In genomic region chr2:165949719-165950118, GRCm38 (mm10) we compare ENCODE assay signal across 12 mouse cellular contexts. TPM values are rescaled to one million over a fixed set of nuclear protein-coding genes. Genes with fewer than 3 reads are reported as not detected.
DNase-seq lines count a peak whose midpoint lies in the region; ATAC-seq and TF ChIP-seq lines count a peak whose summit lies in the region.
"Had no signal": no experiment of that assay in that cellular context is flagged by ENCODE, and none has a peak within 500 bp of the region (broad histone marks: within the 10 kb centered on the region; RNA-seq: fewer than 3 reads in every experiment).

No protein-coding gene starts in this region.

- DNase-seq in midbrain, embryonic 11.5 days (ENCODE audit: low spot score, missing footprints): peak; percentile 56
- DNase-seq in thymus, postnatal 4 days: peak; percentile 72
- no peak for DNase-seq in urinary bladder, postnatal 4 days (ENCODE audit: low spot score in 2 of 2)
- DNase-seq in frontal cortex, postnatal 14 days (ENCODE audit: low spot score in 2 of 2): no peak
- DNase-seq: cerebellum, adult 11-12 months; kidney, adult 8-10 months had no signal

- WGBS in midbrain, embryonic 11.5 days: 59% methylated on average over 3 of the region's 3 CpGs
- WGBS in midbrain, embryonic 16.5 days: 65% methylated on average over 3 of the region's 3 CpGs
- WGBS in bone marrow, adult 2 months: 4% methylated on average over 3 of the region's 3 CpGs

- no peaks in the 10 kb centered on the region for H3K4me1 ChIP-seq in midbrain, embryonic 11.5 days (ENCODE audit: control insufficient read depth, insufficient read depth, low read length)
- no peaks in the 10 kb centered on the region for H3K4me1 ChIP-seq in midbrain, embryonic 16.5 days (ENCODE audit: control insufficient read depth, insufficient read depth, low read length)
- H3K4me1 ChIP-seq in bone marrow, adult 2 months (ENCODE audit: control insufficient read depth, insufficient read depth, low read length): peaks cover 10% of the 10 kb centered on the region

- no peak overlapping the region for H3K27ac ChIP-seq in midbrain, embryonic 11.5 days (ENCODE audit: low read depth, low read length)
- no peak overlapping the region for H3K27ac ChIP-seq in midbrain, embryonic 16.5 days (ENCODE audit: low read length)
- 0 out of 2 replicates have a peak overlapping the region, but pooled peaks have one; percentile 30 for H3K27ac ChIP-seq in bone marrow, adult 2 months (ENCODE audit: control insufficient read depth, insufficient read depth, low read depth, low read length, poor library complexity)
- H3K27ac ChIP-seq: forebrain, embryonic 10.5 days; hindbrain, embryonic 12.5 days; limb, embryonic 13.5 days had no signal

- no peak for TF ChIP-seq CTCF in bone marrow, adult 2 months (IDR thresholded peaks at IDR 0.05; ENCODE audit: control insufficient read depth, insufficient read depth, low read length)

- no peak for TF ChIP-seq POLR2A in bone marrow, adult 2 months (IDR thresholded peaks at IDR 0.05; ENCODE audit: borderline replicate concordance, control insufficient read depth, low read depth, low read length)

- H3K27me3 ChIP-seq in midbrain, embryonic 11.5 days (ENCODE audit: control insufficient read depth, insufficient read depth, low read length): no peaks in the 10 kb centered on the region
- H3K27me3 ChIP-seq in midbrain, embryonic 16.5 days (ENCODE audit: control insufficient read depth, insufficient read depth, low read depth, low read length): no peaks in the 10 kb centered on the region
- H3K27me3 ChIP-seq: hindbrain, embryonic 12.5 days; limb, embryonic 13.5 days had no signal

- no peaks in the 10 kb centered on the region for H3K36me3 ChIP-seq in midbrain, embryonic 11.5 days (ENCODE audit: control insufficient read depth, insufficient read depth, low read length)
- H3K36me3 ChIP-seq in midbrain, embryonic 16.5 days (ENCODE audit: control insufficient read depth, insufficient read depth, low read length): no peaks in the 10 kb centered on the region
- H3K36me3 ChIP-seq: forebrain, embryonic 10.5 days; hindbrain, embryonic 12.5 days; limb, embryonic 13.5 days had no signal

- H3K4me3 ChIP-seq in midbrain, embryonic 11.5 days (ENCODE audit: low read depth, low read length): no peak overlapping the region
- no peak overlapping the region for H3K4me3 ChIP-seq in midbrain, embryonic 16.5 days (ENCODE audit: low read depth, low read length)
- H3K4me3 ChIP-seq in bone marrow, adult 2 months (replicated peaks; ENCODE audit: control insufficient read depth, low read depth, low read length): no peak overlapping the region
- H3K4me3 ChIP-seq: forebrain, embryonic 10.5 days; hindbrain, embryonic 12.5 days; limb, embryonic 13.5 days had no signal

- no peak overlapping the region for H3K9ac ChIP-seq in midbrain, embryonic 11.5 days (ENCODE audit: low read length)
- no peak overlapping the region for H3K9ac ChIP-seq in midbrain, embryonic 16.5 days (ENCODE audit: low read depth, low read length)
- H3K9ac ChIP-seq: hindbrain, embryonic 12.5 days; limb, embryonic 13.5 days had no signal

- no peaks in the 10 kb centered on the region for H3K9me3 ChIP-seq in midbrain, embryonic 11.5 days (ENCODE audit: control insufficient read depth, low read length)
- no peaks in the 10 kb centered on the region for H3K9me3 ChIP-seq in midbrain, embryonic 16.5 days (replicated peaks; ENCODE audit: control insufficient read depth, low read length, poor library complexity, severe bottlenecking)
- H3K9me3 ChIP-seq: forebrain, embryonic 10.5 days; hindbrain, embryonic 12.5 days; limb, embryonic 13.5 days had no signal

- ATAC-seq in midbrain, embryonic 11.5 days (ENCODE audit: low FRiP score): no peak
- no peak for ATAC-seq in midbrain, embryonic 16.5 days
- ATAC-seq in megakaryocyte, adult 5-6 weeks (ENCODE audit: poor library complexity, severe bottlenecking): peak; percentile 68

- H3K4me2 ChIP-seq in midbrain, embryonic 11.5 days: no peak overlapping the region
- H3K4me2 ChIP-seq in midbrain, embryonic 16.5 days (ENCODE audit: low read length): no peak overlapping the region
- H3K4me2 ChIP-seq: hindbrain, embryonic 12.5 days; limb, embryonic 13.5 days had no signal

RNA-seq across cellular contexts. Expression of gene Ncoa3, which starts 42.7 kb away (rescaled TPM):
- 16.1 and 17.4 TPM in 2 replicates for polyA plus RNA-seq in midbrain, embryonic 11.5 days (2014; fragmentation: Nextera tagmentation; extraction: Ambion mirVana)
- 15.5 and 16.0 TPM in 2 replicates for polyA plus RNA-seq in midbrain, embryonic 16.5 days (2015; fragmentation: Nextera tagmentation; extraction: Ambion mirVana)
- 12.5 and 25.2 TPM in 2 replicates for polyA plus RNA-seq in bone marrow, adult 2 months (2011; ENCODE audit: insufficient read depth, insufficient read length, low replicate concordance, missing spikeins)
- 50.7 and 54.8 TPM in 2 replicates for total RNA-seq in megakaryocyte, adult 5-6 weeks (2015)
- 55.7 and 59.8 TPM in 2 replicates for total RNA-seq in megakaryocyte, adult 5-6 weeks (2017)

RNA-seq across cellular contexts. Expression of gene Zmynd8, which starts 50.9 kb away (rescaled TPM):
- 43.1 and 45.6 TPM in 2 replicates for polyA plus RNA-seq in midbrain, embryonic 11.5 days (2014; fragmentation: Nextera tagmentation; extraction: Ambion mirVana)
- polyA plus RNA-seq in midbrain, embryonic 16.5 days (2015; fragmentation: Nextera tagmentation; extraction: Ambion mirVana): 78.7 and 87.3 TPM in 2 replicates
- 34.1 and 75.2 TPM in 2 replicates for polyA plus RNA-seq in bone marrow, adult 2 months (2011; ENCODE audit: insufficient read depth, insufficient read length, low replicate concordance, missing spikeins)
- 26.9 and 37.5 TPM in 2 replicates for total RNA-seq in megakaryocyte, adult 5-6 weeks (2015)
- 26.7 and 28.3 TPM in 2 replicates for total RNA-seq in megakaryocyte, adult 5-6 weeks (2017)

Comparison
In these comparisons a context has a peak if more than half of its experiments do, and no peak if none do; other contexts are left out.
1. DNase-seq: peak in midbrain, embryonic 11.5 days (single experiment) and thymus, postnatal 4 days (single experiment); none in urinary bladder, postnatal 4 days (0 of 2) and frontal cortex, postnatal 14 days (0 of 2).